Mouse (Mus musculus) erythroblast, embryonic 14.5 days (primary cell): ENCODE data around the gene Nipal4. TPM values are rescaled to one million over a fixed set of nuclear protein-coding genes. Genes with fewer than 3 reads are reported as not detected.
"Not testable (repeated sequence)": the region's sequence is repeated elsewhere in the genome, so short reads cannot be mapped to it uniquely, and the experiment has no call there.

ENCODE experiments used
- H3K27me3 ChIP-seq: 2 replicates; pipeline ENCODE4 v1.6.1; 2012; ENCODE audit warnings: inconsistent platforms; ENCODE audit not compliant: control insufficient read depth
- H3K36me3 ChIP-seq: 2 replicates; pipeline ENCODE4 v1.6.1; 2012; ENCODE audit warnings: mild to moderate bottlenecking, inconsistent platforms; ENCODE audit not compliant: control insufficient read depth
- H3K4me1 ChIP-seq: 2 replicates; pipeline ENCODE4 v1.6.1; 2012; ENCODE audit warnings: inconsistent platforms; ENCODE audit not compliant: control insufficient read depth
- H3K4me3 ChIP-seq: replicated peaks from 2 replicates; pipeline ENCODE3; 2012; ENCODE audit warnings: moderate library complexity, mild to moderate bottlenecking, inconsistent platforms
- H3K9me3 ChIP-seq: 2 replicates; pipeline ENCODE4 v1.6.1; 2012; ENCODE audit warnings: low read length, inconsistent platforms, mixed read lengths; ENCODE audit not compliant: control insufficient read depth
- GATA1 ChIP-seq: IDR thresholded peaks from 2 replicates; pipeline ENCODE4 v1.6.1; 2012; ENCODE audit warnings: low read length, inconsistent platforms, mixed read lengths
- TAL1 ChIP-seq: IDR thresholded peaks from 3 replicates; pipeline ENCODE4 v1.6.1; 2012; ENCODE audit warnings: low read length, inconsistent platforms, mixed read lengths
- polyA plus RNA-seq: library from polyadenylated mRNA; stranded (reverse); fragments of >175 nt; gene quantifications from 2 replicates; pipeline ENCODE4 v1.2.3, GENCODE M21; 2012

Gene Nipal4
- polyA plus RNA-seq, 1 experiment, result not detected

GRCm38 (mm10) chr11:46201636-46202546 is 35.6 kb upstream of the Nipal4 start:
- Histone ChIP-seq H3K4me3 (no peak overlapping the region), H3K9me3 (no peaks in the 10 kb centered on the region), H3K27me3 (no peaks in the 10 kb centered on the region), H3K4me1 (no peaks in the 10 kb centered on the region), H3K36me3 (no peaks in the 10 kb centered on the region)
- TF ChIP-seq GATA1, result no peak
- TF ChIP-seq TAL1, result no peak

- Histone ChIP-seq H3K36me3 (no peaks in the 10 kb centered on the region), H3K27me3 (no peaks in the 10 kb centered on the region), H3K9me3 (no peaks in the 10 kb centered on the region), H3K4me3 (no peak overlapping the region), H3K4me1 (no peaks in the 10 kb centered on the region)
- TF ChIP-seq TAL1 (no peak), GATA1 (no peak)
Observed at GRCm38 (mm10) chr11:46200664-46201063, 34.4 kb upstream of the Nipal4 start.

GRCm38 (mm10) chr11:46194175-46194574 is 27.9 kb upstream of the Nipal4 start:
- Histone ChIP-seq H3K9me3 (no peaks in the 10 kb centered on the region), H3K36me3 (no peaks in the 10 kb centered on the region), H3K27me3 (no peaks in the 10 kb centered on the region), H3K4me1 (no peaks in the 10 kb centered on the region), H3K4me3 (no peak overlapping the region)
- no peak for TF ChIP-seq GATA1

GRCm38 (mm10) chr11:46188283-46188682 is 22.0 kb upstream of the Nipal4 start:
- Histone ChIP-seq H3K4me3 (no peak overlapping the region), H3K27me3 (no peaks in the 10 kb centered on the region), H3K9me3 (no peaks in the 10 kb centered on the region), H3K4me1 (no peaks in the 10 kb centered on the region), H3K36me3 (no peaks in the 10 kb centered on the region)
- TF ChIP-seq GATA1 (no peak), TAL1 (no peak)

GRCm38 (mm10) chr11:46185486-46185885 is 19.2 kb upstream of the Nipal4 start:
- Histone ChIP-seq H3K9me3 (no peaks in the 10 kb centered on the region), H3K27me3 (no peaks in the 10 kb centered on the region), H3K4me1 (no peaks in the 10 kb centered on the region), H3K36me3 (no peaks in the 10 kb centered on the region), H3K4me3 (no peak overlapping the region)
- TF ChIP-seq GATA1 (no peak), TAL1 (no peak)

- Histone ChIP-seq H3K9me3 (no peaks in the 10 kb centered on the region), H3K4me3 (no peak overlapping the region), H3K27me3 (no peaks in the 10 kb centered on the region), H3K36me3 (no peaks in the 10 kb centered on the region), H3K4me1 (no peaks in the 10 kb centered on the region)
- TF ChIP-seq GATA1, result no peak
- TF ChIP-seq TAL1, result no peak
Observed at GRCm38 (mm10) chr11:46184946-46185345, 18.6 kb upstream of the Nipal4 start.

GRCm38 (mm10) chr11:46182031-46182430 is 15.7 kb upstream of the Nipal4 start:
- not testable (repeated sequence) for H3K4me1 ChIP-seq, H3K36me3 ChIP-seq, H3K4me3 ChIP-seq, H3K27me3 ChIP-seq, H3K9me3 ChIP-seq

- H3K27me3 ChIP-seq, result no peaks in the 10 kb centered on the region
- no peaks in the 10 kb centered on the region for H3K4me1 ChIP-seq
- H3K9me3 ChIP-seq, result no peaks in the 10 kb centered on the region
- TF ChIP-seq GATA1 (no peak), TAL1 (no peak)
- H3K4me3 ChIP-seq, result no peak overlapping the region
- no peaks in the 10 kb centered on the region for H3K36me3 ChIP-seq
Observed at GRCm38 (mm10) chr11:46177246-46178043, 11.1 kb upstream of the Nipal4 start.

GRCm38 (mm10) chr11:46176155-46176554 is 9.8 kb upstream of the Nipal4 start:
- Histone ChIP-seq H3K4me3 (no peak overlapping the region), H3K9me3 (no peaks in the 10 kb centered on the region), H3K27me3 (no peaks in the 10 kb centered on the region), H3K4me1 (no peaks in the 10 kb centered on the region), H3K36me3 (no peaks in the 10 kb centered on the region)
- no peak for TF ChIP-seq GATA1
- TF ChIP-seq TAL1, result no peak
